Mouse (Mus musculus) stomach, embryonic 15.5 days (tissue): ENCODE data around the gene Vezf1. TPM values are rescaled to one million over a fixed set of nuclear protein-coding genes. Genes with fewer than 3 reads are reported as not detected.
A peak's percentile ranks its signal among the peaks of the same experiment; 100 is the strongest.

Experiments
- ATAC-seq: fragments of 200-750 bp; cut with Nextera tagmentation; 2 replicates; pipeline ENCODE4 v1.8.0; 2017; ENCODE audit warnings: low read depth, moderate number of reproducible peaks, moderate TSS enrichment; ENCODE audit not compliant: insufficient read depth, low FRiP score
- H3K27ac ChIP-seq: fragments of 300-500 bp; sonication (generic); 2 replicates; pipeline ENCODE4 v1.5.1; 2015; ENCODE audit warnings: mild to moderate bottlenecking, inconsistent platforms
- H3K27me3 ChIP-seq: fragments of 300-500 bp; sonication (generic); replicated peaks from 2 replicates; pipeline ENCODE4 v1.6.1; 2015; ENCODE audit warnings: inconsistent platforms
- H3K36me3 ChIP-seq: fragments of 300-500 bp; sonication (generic); 2 replicates; pipeline ENCODE4 v1.6.1; 2015; ENCODE audit warnings: inconsistent platforms
- H3K4me1 ChIP-seq: fragments of 300-500 bp; sonication (generic); 2 replicates; pipeline ENCODE4 v1.6.1; 2015; ENCODE audit warnings: inconsistent platforms
- H3K4me2 ChIP-seq: fragments of 300-500 bp; sonication (generic); 2 replicates; pipeline ENCODE4 v1.6.1; 2015; ENCODE audit warnings: mild to moderate bottlenecking, inconsistent platforms
- H3K4me3 ChIP-seq: fragments of 300-500 bp; sonication (generic); replicated peaks from 2 replicates; pipeline ENCODE4 v1.5.1; 2015; ENCODE audit warnings: inconsistent platforms
- H3K9ac ChIP-seq: fragments of 300-500 bp; sonication (generic); 2 replicates; pipeline ENCODE4 v1.6.1; 2015; ENCODE audit warnings: inconsistent platforms
- H3K9me3 ChIP-seq: fragments of 300-500 bp; sonication (generic); 2 replicates; pipeline ENCODE4 v1.6.1; 2016; ENCODE audit warnings: inconsistent platforms
- WGBS: fragments of 180-500 bp; shearing (Covaris S2); methylation state at CpG from one replicate; pipeline ENCODE4 v1.1.7; 2015; 5-methylcytosine and 5-hydroxymethylcytosine counted together
- polyA plus RNA-seq: library from polyadenylated mRNA; unstranded; fragments of >200 nt; fragmentation: Nextera tagmentation; extraction: Ambion mirVana; gene quantifications from 2 replicates; pipeline ENCODE4 v1.2.1, GENCODE M21; 2015

The Vezf1 gene
- polyA plus RNA-seq, 1 experiment from 2014 or later: 34.0 TPM

DNA sequence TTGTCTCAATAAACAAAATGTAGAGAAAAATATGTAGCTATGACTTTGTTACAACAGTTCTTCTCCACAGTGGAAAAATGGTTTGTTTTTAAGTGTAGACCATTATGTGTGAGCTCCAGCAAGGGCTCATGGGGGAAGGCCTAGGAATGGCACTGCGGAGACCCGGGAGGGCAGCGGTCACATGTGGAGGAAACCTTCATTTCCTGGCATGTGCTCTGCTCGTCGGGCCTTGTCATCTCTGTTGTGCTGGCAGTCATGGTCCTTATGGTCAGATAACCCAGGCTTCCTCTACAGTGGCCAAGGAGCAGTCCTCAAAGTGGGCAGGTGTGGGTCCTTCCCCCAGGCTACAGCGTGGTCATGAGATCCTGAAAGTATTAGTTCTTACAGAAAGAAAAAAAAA is 15.6 kb downstream of the Vezf1 start:
- no peak overlapping the region for H3K4me3 ChIP-seq
- H3K27me3 ChIP-seq: no peaks in the 10 kb centered on the region
- 71% methylated on average over 6 of the region's 6 CpGs for WGBS
- ATAC-seq: no peak
- H3K27ac ChIP-seq: no peak overlapping the region
- H3K9ac ChIP-seq: no peak overlapping the region
- H3K36me3 ChIP-seq: peaks cover 28% of the 10 kb centered on the region
- no peak overlapping the region for H3K4me2 ChIP-seq
- peaks cover 8% of the 10 kb centered on the region; the same call in 1 of the 2 replicates for H3K4me1 ChIP-seq
- no peaks in the 10 kb centered on the region for H3K9me3 ChIP-seq

DNA sequence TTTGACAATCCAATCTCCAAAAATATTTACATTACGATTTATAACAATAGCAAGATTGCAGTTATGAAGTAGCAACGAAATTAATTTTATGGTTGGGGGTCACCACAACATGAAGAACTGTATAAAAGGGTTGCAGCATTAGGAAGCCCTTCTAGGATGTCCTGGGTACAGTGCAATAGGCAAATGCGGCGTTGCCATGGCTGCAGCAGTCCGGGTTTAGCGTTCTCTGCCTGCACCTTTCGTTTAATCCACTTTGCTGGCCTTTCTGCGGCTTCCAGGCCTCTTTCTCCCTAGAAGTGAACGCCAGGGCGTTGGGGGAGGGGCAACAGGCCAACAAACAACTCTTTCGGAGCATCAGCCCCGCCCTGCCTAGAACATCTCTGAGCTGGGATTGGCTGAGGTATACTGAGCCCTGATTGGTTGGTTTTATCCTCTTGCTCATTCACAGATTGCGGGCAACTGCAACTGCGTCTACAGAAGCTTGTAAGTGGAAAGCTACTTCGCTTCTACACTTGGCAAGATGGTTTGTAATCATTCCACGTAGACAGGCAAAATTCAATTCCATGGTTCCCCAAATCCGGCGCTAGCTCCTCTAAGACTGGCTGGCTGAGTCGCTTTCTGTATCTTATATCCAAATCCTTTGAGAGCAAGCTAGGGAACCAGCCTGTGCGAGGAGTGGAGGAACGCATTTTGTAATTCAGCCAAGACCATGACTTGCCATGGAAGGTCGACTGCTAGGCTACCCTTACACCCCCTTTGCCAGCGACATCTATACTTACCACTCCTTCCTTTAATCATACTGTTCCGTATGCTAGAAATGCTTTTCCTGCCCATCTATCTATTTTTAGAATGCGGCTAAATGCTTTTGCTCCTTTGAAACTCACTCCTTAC is 18.9 kb downstream of the Vezf1 start:
- H3K9ac ChIP-seq: no peak overlapping the region; the same call in 1 of the 2 replicates
- H3K27me3 ChIP-seq: no peaks in the 10 kb centered on the region
- ATAC-seq: peak; percentile 90
- peak overlapping the region; percentile 57; the same call in 1 of the 2 replicates for H3K27ac ChIP-seq
- peaks cover 8% of the 10 kb centered on the region; the same call in 1 of the 2 replicates for H3K4me1 ChIP-seq
- WGBS: 6% methylated on average over 25 of the region's 25 CpGs
- peak overlapping the region; percentile 60 for H3K4me2 ChIP-seq
- H3K4me3 ChIP-seq: peak overlapping the region; percentile 24
- H3K36me3 ChIP-seq: 0 out of 2 replicates have a peak, but pooled peaks cover 7% of the 10 kb centered on the region
- H3K9me3 ChIP-seq: no peaks in the 10 kb centered on the region

DNA sequence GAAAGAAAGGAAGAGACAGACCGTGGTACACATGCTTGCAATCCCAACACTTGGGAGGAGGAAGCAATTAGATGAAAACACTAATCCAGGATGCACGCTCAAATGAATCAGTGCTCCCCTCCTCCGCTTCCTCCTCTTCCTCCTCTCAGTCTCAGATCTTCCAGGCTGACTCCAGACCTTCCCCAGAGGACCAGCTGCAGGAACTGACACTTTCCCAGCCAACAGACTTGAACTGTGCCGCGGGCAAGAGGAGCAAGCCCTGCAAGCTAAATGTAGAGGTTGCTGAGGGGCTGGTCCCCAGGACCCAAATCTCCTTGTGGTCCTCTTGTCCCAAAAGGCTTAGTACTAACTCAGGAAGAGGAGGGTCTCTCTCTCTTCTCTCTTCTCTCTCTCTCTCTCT is 21.1 kb downstream of the Vezf1 start:
- WGBS: 64% methylated on average over 5 of the region's 5 CpGs
- ATAC-seq: no peak
- H3K4me1 ChIP-seq: peaks cover 8% of the 10 kb centered on the region; the same call in 1 of the 2 replicates

DNA sequence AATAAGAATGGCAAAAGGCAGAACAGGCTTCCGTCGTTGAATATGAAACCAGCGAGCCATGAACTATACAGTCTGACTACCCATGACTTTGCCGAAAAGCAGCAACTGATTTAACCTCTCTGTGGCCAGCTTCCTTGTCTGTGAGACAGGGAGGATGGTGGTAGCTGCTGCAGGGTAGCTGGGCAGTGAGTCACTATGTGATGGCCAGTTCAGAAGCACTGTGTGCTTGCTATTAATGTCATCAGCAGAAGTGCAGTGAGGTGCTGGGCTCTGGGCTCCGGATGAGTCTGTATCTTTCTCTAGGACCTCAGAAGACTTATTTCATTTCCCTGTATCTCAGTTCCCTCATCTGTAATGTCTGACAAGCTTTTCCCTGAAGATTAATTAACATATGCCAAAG is 22.2 kb downstream of the Vezf1 start:
- no peaks in the 10 kb centered on the region for H3K36me3 ChIP-seq
- H3K4me2 ChIP-seq: no peak overlapping the region
- no peak for ATAC-seq
- no peak overlapping the region for H3K27ac ChIP-seq
- H3K9ac ChIP-seq: no peak overlapping the region
- H3K4me3 ChIP-seq: no peak overlapping the region
- H3K27me3 ChIP-seq: no peaks in the 10 kb centered on the region
- H3K9me3 ChIP-seq: no peaks in the 10 kb centered on the region
- WGBS: 71% methylated on average over 5 of the region's 5 CpGs
- peaks cover 8% of the 10 kb centered on the region; the same call in 1 of the 2 replicates for H3K4me1 ChIP-seq

More for the DNA sequence above, 21.1 kb downstream of the Vezf1 start:
- H3K4me2 ChIP-seq: no peak overlapping the region
- H3K36me3 ChIP-seq: no peaks in the 10 kb centered on the region
- H3K4me3 ChIP-seq: no peak overlapping the region
- H3K9ac ChIP-seq: no peak overlapping the region
- H3K27ac ChIP-seq: no peak overlapping the region
- H3K27me3 ChIP-seq: no peaks in the 10 kb centered on the region
- H3K9me3 ChIP-seq: no peaks in the 10 kb centered on the region

DNA sequence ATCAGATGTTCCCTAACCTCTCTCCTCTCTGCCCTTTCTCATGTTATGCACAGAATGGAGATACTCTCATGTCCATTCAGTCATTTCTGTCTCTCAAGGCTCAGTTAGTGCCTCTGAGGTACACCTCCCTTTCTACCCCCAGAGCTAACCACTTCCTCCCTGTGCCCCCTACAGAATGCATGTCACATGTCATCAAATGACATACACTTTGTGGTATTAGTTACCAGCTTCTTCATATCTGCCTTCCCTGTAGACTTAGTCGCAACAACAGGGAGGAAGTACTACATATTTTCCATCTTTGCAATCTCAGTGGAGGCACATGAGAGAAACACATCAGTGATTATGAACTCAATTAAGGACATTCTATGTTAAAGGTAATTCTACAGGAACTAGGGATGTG is 23.9 kb downstream of the Vezf1 start:
- Histone ChIP-seq H3K4me3 (no peak overlapping the region), H3K4me2 (no peak overlapping the region), H3K4me1 (peaks cover 10% of the 10 kb centered on the region), H3K27me3 (no peaks in the 10 kb centered on the region), H3K36me3 (no peaks in the 10 kb centered on the region), H3K9me3 (no peaks in the 10 kb centered on the region), H3K27ac (no peak overlapping the region), H3K9ac (no peak overlapping the region)
- WGBS: 65% methylated on average over 1 of the region's 1 CpGs
- ATAC-seq: no peak

DNA sequence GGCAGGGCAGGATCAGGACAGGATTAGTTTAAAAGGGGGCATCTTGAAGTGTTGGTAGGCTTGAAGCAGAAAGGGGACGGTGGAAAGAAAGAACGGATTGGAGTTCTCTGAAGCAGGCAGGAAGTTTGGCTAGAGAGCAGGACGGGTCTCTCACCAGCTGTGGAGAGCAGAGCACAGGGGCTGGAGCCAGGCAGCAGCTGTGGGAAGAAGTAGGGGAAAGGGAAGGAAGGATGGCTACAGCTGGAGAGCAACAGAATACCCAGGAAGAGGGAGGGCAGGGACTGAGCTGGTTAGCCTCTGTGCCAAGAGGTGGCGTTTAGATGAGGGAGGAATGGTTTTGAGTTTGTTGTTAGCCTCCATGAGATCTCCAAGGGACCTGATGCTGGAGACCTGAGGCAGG is 29.1 kb downstream of the Vezf1 start:
- Histone ChIP-seq H3K9me3 (no peaks in the 10 kb centered on the region), H3K4me1 (peaks cover 21% of the 10 kb centered on the region), H3K4me2 (peak overlapping the region; percentile 86), H3K36me3 (no peaks in the 10 kb centered on the region), H3K27ac (peak overlapping the region; percentile 72), H3K27me3 (no peaks in the 10 kb centered on the region), H3K4me3 (no peak overlapping the region), H3K9ac (no peak overlapping the region)
- ATAC-seq: 0 out of 2 replicates have a peak, but pooled peaks have one; percentile 54
- WGBS: 15% methylated on average over 4 of the region's 4 CpGs

GRCm38 (mm10) chr11:88098021-88098729 is 30.1 kb downstream of the Vezf1 start, which contains the start of gene Cuedc1:
Cuedc1 (plus strand) TSS chr11:88098058.
- no peak for ATAC-seq

DNA sequence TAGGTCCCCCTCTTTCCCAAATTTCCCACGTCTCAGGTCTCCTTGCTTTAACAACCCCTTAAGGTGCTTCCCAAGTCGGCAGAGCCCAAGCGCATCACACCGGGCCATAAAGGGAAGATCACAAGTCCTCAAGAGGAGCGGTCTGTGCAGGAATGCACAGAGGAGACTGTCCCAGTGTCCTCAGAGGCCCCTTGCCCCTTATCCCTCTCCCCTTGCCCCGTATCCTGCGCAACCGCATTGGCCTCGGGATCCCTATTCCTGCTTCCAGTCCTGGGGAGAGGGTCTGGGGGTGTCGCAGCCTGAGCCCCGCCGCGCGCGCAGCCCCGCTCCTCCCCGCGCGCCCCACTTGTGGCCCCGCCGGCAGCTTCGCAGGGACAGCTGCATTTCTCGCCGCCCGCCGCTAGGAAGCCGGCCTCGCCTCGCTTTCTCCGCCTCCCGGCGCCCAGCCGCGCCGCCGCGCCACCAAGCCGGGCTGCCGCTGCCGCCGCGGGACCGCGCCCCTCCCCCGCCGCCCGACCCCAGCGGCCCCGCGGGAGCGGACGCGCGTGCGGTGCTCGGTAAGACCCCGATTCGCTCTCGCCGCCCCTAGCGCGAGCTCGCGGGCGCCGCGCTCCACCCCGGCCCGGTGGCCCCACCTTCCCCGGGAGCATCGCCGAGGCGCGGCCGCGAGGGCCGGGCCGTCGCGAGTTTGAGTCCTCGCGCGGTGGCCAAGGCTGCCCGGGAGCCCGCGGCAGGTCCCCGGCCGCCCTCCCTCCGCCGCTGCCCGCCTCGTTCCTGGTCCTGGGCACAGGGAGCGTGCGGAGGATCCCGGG is 30.9 kb downstream of the Vezf1 start:
- no peaks in the 10 kb centered on the region for H3K9me3 ChIP-seq
- no peaks in the 10 kb centered on the region for H3K36me3 ChIP-seq
- H3K4me3 ChIP-seq: peak overlapping the region; percentile 65
- peak overlapping the region; percentile 83 for H3K27ac ChIP-seq
- H3K4me2 ChIP-seq: peak overlapping the region; percentile 86
- peak; percentile 56 for ATAC-seq
- WGBS: under 1% methylated on average over 92 of the region's 95 CpGs
- no peaks in the 10 kb centered on the region for H3K27me3 ChIP-seq
- H3K9ac ChIP-seq: peak overlapping the region; percentile 73
- H3K4me1 ChIP-seq: peaks cover 21% of the 10 kb centered on the region

More at GRCm38 (mm10) chr11:88098021-88098729, 30.1 kb downstream of the Vezf1 start, which contains the start of gene Cuedc1:
- H3K9me3 ChIP-seq: no peaks in the 10 kb centered on the region
- 29% methylated on average over 17 of the region's 17 CpGs for WGBS
- H3K4me1 ChIP-seq: peaks cover 21% of the 10 kb centered on the region
- peak within 1 kb of the TSS; percentile 73 for H3K9ac ChIP-seq
- H3K4me2 ChIP-seq: peak within 1 kb of the TSS; percentile 86
- no peaks in the 10 kb centered on the region for H3K36me3 ChIP-seq
- peak within 1 kb of the TSS; percentile 83 for H3K27ac ChIP-seq
- no peaks in the 10 kb centered on the region for H3K27me3 ChIP-seq
- H3K4me3 ChIP-seq: peak within 1 kb of the TSS; percentile 65

- peak overlapping the region; percentile 65 for H3K4me3 ChIP-seq
- no peaks in the 10 kb centered on the region for H3K9me3 ChIP-seq
- peak overlapping the region; percentile 86 for H3K4me2 ChIP-seq
- peak overlapping the region; percentile 83 for H3K27ac ChIP-seq
- no peaks in the 10 kb centered on the region for H3K36me3 ChIP-seq
- peaks cover 21% of the 10 kb centered on the region for H3K4me1 ChIP-seq
- ATAC-seq: peak; percentile 29; the same call in 1 of the 2 replicates
- no peaks in the 10 kb centered on the region for H3K27me3 ChIP-seq
- H3K9ac ChIP-seq: peak overlapping the region; percentile 73
- WGBS: under 1% methylated on average over 27 of the region's 38 CpGs
Observed at GRCm38 (mm10) chr11:88099599-88100023, 31.5 kb downstream of the Vezf1 start.

DNA sequence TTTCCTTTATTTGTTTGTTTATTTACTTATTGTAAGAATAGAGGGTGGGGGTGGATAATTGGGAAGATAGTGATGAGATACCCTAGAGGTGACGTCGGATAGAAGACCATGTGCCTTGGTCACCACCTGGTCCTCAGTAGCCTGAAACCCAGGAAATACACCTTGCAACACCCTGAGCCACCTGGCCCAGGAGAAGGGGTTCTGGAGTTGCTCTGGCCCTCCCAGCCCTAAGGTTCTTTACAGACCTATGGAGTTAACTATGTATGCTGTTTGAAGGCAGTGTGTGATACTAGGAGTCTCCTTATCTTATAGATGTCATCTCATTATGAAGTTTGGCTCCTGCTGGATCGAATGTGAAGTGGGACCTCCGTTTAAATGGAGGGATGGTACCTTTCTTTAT is 32.1 kb downstream of the Vezf1 start:
- no peaks in the 10 kb centered on the region for H3K36me3 ChIP-seq
- peak overlapping the region; percentile 65 for H3K4me3 ChIP-seq
- H3K4me2 ChIP-seq: peak overlapping the region; percentile 86
- no peaks in the 10 kb centered on the region for H3K9me3 ChIP-seq
- 0 out of 2 replicates have a peak overlapping the region, but pooled peaks have one; percentile 83 for H3K27ac ChIP-seq
- H3K4me1 ChIP-seq: peaks cover 21% of the 10 kb centered on the region
- no peak for ATAC-seq
- H3K27me3 ChIP-seq: no peaks in the 10 kb centered on the region
- H3K9ac ChIP-seq: no peak overlapping the region
- WGBS: 35% methylated on average over 4 of the region's 4 CpGs
